Mouse (Mus musculus): Measurements from ENCODE around the gene Pip5k1c. TPM values are rescaled to one million over a fixed set of nuclear protein-coding genes. Genes with fewer than 3 reads are reported as not detected.

Pip5k1c gene
- polyA plus RNA-seq, 1 experiment, result 326 TPM

DNA sequence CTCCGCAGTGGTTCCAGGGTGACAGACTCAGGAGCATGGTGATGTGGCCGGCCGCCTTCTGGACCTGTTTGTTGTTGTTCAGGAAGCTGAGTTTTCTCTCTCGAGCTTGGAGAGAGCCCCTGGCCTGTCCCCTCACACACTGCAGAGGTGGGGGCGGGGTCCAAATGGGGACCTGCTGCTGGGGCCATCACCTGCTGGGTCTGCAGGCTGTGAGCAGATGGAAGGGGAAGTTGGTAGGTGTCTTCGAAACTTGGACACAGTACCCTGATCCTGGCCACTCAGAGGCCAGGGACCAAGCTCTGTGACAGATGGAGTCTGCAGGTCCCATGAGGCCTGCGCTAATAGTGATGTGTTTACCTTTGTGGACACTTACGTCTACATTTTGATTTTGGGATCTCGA lies 8.6 kb downstream of the Pip5k1c start:
- no peak for DNase-seq (ENCODE audit: extremely low spot score in 1 of 2, low spot score in 1 of 2)

DNA sequence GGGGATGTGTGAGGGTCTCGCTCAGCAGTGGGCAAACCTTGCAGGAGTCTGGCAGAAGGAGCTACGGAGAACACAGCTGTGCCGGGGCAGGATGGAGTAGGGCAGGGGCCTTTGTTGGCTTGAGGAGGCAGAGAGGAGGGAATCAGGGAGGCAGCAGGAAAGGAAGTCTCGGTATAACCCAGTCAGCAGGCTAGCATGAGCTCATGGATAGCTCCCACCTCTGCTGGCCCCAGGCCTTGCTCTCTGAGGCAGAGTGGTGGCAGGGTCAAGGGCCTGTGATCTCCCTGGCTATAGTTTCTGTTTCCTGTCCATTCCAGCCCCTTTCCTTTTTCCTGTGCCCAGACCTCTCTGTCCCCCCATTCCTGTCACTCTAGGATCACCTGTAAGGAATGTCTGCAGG lies 9.5 kb downstream of the Pip5k1c start:
- DNase-seq (ENCODE audit: extremely low spot score in 1 of 2, low spot score in 1 of 2), result no peak

DNA sequence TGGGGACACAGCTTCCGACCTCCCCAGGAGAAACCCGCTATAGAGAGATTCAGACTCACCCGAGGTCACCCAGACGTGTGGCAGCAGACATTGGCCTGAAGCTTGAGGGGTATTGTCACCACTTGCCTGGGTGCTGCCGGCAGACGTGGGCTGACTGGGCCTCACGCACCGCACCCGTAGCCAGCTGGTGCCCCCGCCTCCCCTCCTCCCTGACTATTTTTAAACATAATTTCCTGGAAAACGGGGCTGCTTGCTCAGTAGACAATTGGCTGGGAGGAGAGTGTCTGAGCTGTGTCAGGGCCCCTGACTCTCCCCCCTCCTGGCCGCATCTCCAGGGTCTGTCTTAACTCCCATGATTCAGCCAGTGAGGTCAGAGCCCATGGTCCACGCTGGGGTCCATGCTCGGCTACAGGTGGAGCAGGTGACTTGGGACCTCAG lies 10.0 kb downstream of the Pip5k1c start:
- DNase-seq (ENCODE audit: extremely low spot score in 1 of 2, low spot score in 1 of 2), result peak; percentile 68 to 86

DNA sequence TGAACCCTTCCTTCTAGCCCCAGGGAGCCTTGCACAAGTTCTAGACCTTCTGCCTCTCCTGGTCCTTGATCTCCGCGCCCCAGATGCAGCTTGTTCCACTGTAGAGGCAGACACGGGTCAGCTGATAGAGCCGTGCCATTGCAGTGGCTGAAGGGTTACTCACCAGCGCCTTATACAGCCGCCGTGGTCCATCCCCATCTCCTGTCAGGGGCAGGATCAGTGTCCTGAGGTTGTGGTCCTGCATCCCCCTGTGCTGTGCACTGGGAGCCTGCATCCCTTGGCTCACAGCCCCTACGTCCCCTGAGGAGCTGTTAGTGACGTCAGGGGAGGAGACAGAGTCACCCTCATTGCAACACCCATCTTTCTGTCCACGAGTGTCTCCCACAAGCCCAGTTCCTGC lies 10.5 kb downstream of the Pip5k1c start:
- DNase-seq (ENCODE audit: extremely low spot score in 1 of 2, low spot score in 1 of 2), result no peak

DNA sequence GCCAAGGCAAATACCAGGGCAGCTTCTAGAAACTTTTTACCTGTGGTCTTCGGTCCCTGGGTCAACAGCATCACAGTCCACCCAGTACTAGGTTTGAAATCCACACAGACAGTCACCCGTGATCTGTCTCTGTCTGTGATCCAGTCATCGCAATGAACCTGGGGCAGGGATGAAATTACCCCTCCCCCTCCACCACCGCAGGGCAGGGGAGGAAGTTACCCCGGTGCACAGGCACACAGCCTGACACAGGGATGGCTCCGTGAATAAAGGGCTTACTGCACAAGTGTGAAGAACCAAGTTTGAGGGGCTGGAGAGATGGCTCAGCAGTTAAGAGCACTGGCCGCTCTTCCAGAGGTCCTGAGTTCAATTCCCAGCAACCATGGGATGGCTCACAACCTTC lies 11.0 kb downstream of the Pip5k1c start:
- DNase-seq (ENCODE audit: extremely low spot score in 1 of 2, low spot score in 1 of 2), result no peak

DNA sequence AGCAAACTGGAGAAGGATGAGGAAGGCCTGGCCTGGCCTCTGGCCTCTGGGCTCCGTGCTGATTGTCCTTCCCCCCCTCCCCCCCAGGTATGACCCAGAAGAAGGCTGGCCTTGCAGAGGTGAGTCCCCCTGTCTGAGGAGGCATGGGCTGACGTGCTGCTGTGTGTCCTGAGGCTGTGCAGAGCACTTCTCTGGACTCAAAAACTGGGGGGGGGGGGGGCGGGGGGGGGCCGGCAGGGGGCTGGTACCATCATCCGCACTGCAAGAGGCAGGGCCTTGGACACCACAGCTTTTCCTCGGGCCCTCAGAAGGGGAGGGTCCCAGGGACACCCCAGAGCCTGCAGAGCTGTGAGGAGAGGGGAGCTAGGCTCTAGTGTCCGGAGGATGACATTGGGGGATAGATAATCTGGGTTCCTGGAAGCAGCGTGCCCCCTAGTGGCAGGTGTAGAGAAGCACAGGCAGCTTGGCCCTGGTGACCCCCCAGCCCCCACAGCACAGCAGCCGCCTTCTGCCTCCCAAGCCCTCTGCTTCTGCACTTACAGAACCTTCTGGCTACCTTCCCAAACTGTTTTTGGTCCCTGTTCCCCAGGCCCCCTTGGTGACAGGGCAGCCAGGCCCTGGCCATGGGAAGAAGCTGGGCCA lies 12.0 kb downstream of the Pip5k1c start:
- DNase-seq (ENCODE audit: extremely low spot score in 1 of 2, low spot score in 1 of 2), result peak in 1 of 2 experiments; percentile 66

DNA sequence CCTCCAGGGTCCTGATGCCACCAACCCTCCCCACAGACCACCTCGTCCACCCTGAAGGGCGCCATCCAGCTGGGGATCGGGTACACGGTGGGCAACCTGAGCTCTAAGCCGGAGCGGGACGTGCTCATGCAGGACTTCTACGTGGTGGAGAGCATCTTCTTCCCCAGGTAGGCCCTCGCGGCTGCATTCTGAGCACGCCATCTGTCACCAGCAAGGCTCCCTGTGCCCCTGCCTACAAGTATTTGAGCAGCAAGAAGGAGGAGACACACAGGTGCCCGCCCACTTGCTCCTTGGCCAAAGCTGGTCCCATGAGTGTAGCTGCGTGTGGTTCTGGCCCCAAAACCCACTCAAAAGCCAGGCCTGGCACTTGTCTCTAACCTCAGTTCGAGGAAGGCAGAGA lies 12.9 kb downstream of the Pip5k1c start:
- no peak for DNase-seq (ENCODE audit: extremely low spot score in 1 of 2, low spot score in 1 of 2)

GRCm38 (mm10) chr10:81306173-81306668 lies 13.5 kb downstream of the Pip5k1c start:
- no peak for DNase-seq (ENCODE audit: extremely low spot score in 1 of 2, low spot score in 1 of 2)

DNA sequence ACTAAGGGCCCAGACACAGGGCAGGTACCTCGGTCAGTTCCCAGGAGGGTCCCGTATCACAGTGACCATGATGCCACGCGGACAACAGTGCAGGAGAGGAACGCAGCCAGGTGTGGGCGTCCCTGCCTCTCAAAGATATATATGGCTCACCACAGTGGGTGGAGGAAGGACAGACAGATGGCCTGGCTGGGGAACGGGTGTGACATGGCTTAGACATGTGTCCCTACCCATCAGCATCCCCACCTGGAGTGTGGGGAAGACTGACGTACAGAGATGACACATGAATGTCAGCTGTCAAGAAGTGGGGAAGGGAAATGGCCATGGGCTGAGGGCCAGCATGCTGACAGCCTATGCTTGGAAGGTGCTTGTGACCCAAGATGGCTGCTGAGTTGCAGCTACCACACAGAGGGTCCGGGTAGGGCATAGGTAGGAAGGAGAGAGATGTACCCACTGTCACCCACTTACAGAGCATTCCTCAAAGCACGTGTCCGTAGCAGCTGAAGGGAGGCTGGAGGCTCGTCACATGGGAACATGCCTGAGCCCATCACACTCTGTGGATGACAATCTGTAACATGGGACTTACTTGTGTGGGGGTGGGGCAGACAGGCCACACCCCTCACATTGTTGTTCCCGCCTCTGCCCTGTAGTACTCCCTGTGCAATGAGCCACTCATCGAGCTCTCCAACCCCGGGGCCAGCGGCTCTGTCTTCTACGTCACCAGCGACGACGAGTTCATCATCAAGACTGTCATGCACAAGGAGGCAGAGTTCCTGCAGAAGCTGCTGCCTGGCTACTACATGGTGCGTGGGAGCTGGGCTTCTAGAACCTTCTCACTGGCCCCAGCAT lies 14.3 kb downstream of the Pip5k1c start:
- peak; percentile 61 to 74 for DNase-seq (ENCODE audit: extremely low spot score in 1 of 2, low spot score in 1 of 2)

GRCm38 (mm10) chr10:81309571-81309970 lies 16.8 kb downstream of the Pip5k1c start:
- DNase-seq (ENCODE audit: extremely low spot score in 1 of 2, low spot score in 1 of 2), result no peak

GRCm38 (mm10) chr10:81313581-81313980 lies 20.8 kb downstream of the Pip5k1c start:
- no peak for DNase-seq (ENCODE audit: extremely low spot score in 1 of 2, low spot score in 1 of 2)

- no peak for DNase-seq (ENCODE audit: extremely low spot score in 1 of 2, low spot score in 1 of 2)
These were observed 21.4 kb downstream of the Pip5k1c start for GRCm38 (mm10) chr10:81314201-81314600.

DNA sequence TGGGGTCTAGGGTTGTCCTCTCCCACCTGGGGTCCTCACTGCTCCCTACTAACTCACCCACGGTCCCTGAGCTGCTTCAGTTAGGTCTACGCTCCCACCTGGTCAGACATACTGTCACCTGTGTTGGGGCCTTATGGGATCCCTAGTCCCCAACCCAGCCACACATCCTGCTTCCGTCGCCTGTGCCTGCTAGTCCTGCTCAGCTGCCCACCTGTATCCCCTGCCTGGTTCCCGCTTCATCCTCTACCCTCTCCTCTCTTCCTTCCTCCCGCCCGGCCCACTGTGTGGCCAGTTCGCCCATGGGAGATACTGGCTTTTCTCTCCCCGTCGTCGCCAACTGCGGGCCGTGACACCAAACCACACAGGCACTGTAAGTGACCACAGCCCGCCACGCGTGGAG lies 22.8 kb downstream of the Pip5k1c start:
- no peak for DNase-seq (ENCODE audit: extremely low spot score in 1 of 2, low spot score in 1 of 2)

DNA sequence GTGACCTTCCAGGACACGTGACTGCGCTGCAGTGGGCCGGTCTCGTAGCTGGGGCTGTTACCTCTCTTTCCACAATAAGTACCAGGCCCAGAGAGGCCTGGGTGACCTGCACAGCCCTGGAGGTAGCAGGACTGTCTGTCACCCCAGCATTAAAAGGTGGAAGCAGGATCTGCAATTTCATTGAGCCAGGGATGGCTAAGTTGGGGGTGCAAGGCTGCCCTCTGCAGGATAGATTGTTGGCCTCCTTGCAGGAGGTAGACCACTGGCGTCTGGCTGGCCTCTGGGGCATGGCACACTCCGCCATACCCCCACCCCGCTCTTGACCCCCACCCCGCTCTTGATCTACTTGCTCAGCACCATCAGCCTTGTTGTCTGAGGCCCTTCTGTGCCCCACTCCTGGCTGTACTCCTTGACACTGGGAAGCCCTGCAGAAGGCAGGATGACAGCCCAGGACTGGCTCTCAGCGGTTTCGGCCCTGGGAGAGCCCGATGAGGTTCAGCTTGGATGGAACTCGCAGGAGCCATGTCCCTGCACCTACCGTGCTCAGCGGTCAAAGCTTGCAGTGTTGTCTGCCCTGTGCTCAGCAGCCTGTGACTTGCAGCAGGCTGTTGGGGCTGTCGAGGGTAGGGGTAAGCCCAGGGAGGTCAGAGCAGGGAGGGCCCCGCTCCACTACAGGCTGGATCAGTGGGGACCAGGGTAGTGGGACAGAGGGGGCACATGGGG lies 23.7 kb downstream of the Pip5k1c start:
- DNase-seq (ENCODE audit: extremely low spot score in 1 of 2, low spot score in 1 of 2), result no peak

DNA sequence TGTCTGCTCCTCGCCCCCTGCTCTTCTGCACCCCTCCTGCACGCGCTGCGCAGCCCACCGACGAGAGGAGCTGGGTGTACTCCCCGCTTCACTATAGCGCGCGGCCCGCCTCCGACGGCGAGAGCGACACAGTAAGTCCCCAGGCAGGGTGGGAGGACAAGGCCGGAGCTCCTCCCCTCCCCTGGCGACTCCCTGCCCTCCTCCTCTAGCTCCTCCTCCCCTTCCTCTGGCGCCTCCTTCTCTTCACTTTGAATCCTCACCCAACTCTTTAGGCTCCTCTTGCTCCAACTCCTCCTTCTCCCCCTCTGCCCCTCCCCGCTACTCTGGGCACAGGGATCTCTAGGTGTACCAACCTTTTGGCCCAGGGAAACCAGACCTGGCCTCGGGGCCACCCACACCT lies 24.5 kb downstream of the Pip5k1c start:
- no peak for DNase-seq (ENCODE audit: extremely low spot score in 1 of 2, low spot score in 1 of 2)

DNA sequence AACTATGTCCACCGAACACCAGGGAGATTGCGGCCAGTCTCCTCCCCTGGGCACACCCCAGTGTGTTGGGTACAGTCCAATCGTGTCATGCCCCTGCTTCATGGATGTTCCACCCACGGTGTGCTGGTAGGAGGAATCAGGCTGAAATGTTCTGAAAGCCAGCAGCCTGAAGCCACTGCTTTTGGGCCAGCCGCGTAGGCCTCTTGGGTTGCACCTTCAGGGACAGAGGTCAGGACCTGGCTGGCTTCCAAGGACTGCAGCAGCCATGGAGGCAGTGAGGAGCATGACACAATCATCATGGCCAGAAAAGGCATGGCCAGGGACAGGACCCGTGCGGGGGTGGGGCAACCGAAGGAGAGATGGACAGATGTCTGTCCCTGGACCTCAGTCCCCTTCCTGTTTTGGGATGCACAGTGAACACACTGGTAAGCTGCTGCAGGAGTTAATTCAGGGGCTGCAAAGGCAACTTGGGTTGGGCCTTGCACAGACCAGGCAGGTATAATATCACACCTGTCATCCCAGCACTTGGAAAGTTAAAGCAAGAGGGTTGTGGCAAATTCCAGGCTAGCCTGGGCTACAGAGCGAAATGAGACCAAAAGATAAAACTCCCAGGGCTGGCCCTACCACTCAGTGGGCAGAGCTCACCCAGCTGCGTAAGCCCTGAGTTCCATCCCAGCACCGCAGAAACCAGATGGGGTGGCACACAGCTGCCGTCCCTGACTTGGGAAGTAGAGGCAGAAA lies 26.0 kb downstream of the Pip5k1c start:
- no peak for DNase-seq (ENCODE audit: extremely low spot score in 1 of 2, low spot score in 1 of 2)

GRCm38 (mm10) chr10:81319330-81319699 lies 26.6 kb downstream of the Pip5k1c start:
- DNase-seq (ENCODE audit: extremely low spot score in 1 of 2, low spot score in 1 of 2), result no peak

DNA sequence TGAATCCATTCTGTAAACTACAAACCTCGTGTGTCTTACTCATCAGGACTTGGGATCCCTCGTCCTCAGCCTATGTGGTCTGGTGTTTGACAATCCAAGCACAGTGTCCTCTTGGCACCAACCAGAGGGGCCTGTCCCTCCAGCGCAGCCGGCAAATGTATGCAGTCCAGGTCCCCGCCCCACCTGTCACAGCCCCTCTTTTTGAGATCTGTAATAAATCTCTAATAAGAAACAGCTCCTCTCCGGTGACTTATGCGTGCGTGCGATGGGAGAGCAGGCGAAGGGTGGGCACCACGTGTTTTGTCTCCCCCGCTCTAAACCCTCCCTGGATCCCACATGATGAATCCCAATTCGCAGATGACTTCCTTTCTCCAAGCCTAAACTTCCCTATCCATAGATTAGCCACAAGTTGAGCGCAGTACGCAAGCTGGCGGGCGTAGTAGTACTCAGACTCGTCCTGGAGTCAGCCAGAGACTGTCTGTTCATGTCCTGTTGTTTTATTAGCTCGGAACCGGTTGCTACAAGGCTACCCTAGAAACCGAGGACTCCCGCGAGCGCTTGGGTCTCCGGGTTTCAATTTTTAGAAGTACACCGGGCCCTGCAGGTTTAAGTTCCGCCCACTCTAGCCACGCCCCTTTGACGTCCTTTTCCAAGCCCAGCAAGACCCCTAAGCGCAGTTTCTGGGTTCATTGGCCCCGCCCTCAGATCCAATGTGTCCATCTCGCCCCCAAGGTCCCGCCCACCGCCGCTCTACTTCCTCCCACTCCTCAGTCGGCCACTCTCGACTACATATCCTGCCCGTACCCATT lies 27.2 kb downstream of the Pip5k1c start:
- DNase-seq (ENCODE audit: extremely low spot score in 1 of 2, low spot score in 1 of 2), result no peak

- DNase-seq (ENCODE audit: extremely low spot score in 1 of 2, low spot score in 1 of 2), result peak; percentile 99
These were observed 28.0 kb downstream of the Pip5k1c start, which contains the start of gene Cactin for GRCm38 (mm10) chr10:81320550-81321347. Cactin (plus strand) TSS chr10:81321103.

Measured in frontal cortex, adult 2 months (tissue).